Mouse (Mus musculus) lung, postnatal 0 days (tissue): ENCODE data around the gene Mnat1. TPM values are rescaled to one million over a fixed set of nuclear protein-coding genes. Genes with fewer than 3 reads are reported as not detected.
A peak's percentile ranks its signal among the peaks of the same experiment; 100 is the strongest.
"Not testable (repeated sequence)": the region's sequence is repeated elsewhere in the genome, so short reads cannot be mapped to it uniquely, and the experiment has no call there.

Source experiments
- ATAC-seq: fragments of 200-750 bp; cut with Nextera tagmentation; 2 replicates; pipeline ENCODE4 v1.8.0; 2017; ENCODE audit warnings: moderate library complexity
- DNase-seq: peaks from one replicate; pipeline ENCODE4 v3.0.0-alpha.2; 2016; ENCODE audit warnings: low spot score
- H3K27ac ChIP-seq: fragments of 300-500 bp; sonication (generic); 2 replicates; pipeline ENCODE4 v1.5.1; 2014; ENCODE audit warnings: antibody characterized with exemption, mild to moderate bottlenecking, low read length, mixed read lengths
- H3K27me3 ChIP-seq: fragments of 300-500 bp; sonication (generic); replicated peaks from 2 replicates; pipeline ENCODE4 v1.6.1; 2014; ENCODE audit warnings: low read length, mixed read lengths; ENCODE audit not compliant: insufficient read depth
- H3K36me3 ChIP-seq: fragments of 300-500 bp; sonication (generic); 2 replicates; pipeline ENCODE4 v1.6.1; 2014; ENCODE audit warnings: low read length, mixed read lengths; ENCODE audit not compliant: insufficient read depth
- H3K4me1 ChIP-seq: fragments of 300-500 bp; sonication (generic); 2 replicates; pipeline ENCODE4 v1.6.1; 2014; ENCODE audit warnings: antibody characterized with exemption, low read depth, low read length, mixed read lengths; ENCODE audit not compliant: insufficient read depth
- H3K4me2 ChIP-seq: fragments of 300-500 bp; sonication (generic); replicated peaks from 2 replicates; pipeline ENCODE4 v1.6.1; 2014; ENCODE audit warnings: low read depth, mild to moderate bottlenecking, low read length, moderate library complexity, mixed read lengths
- H3K4me3 ChIP-seq: fragments of 300-500 bp; sonication (generic); 2 replicates; pipeline ENCODE4 v1.5.1; 2014; ENCODE audit warnings: low read depth, low read length
- H3K9ac ChIP-seq: fragments of 300-500 bp; sonication (generic); replicated peaks from 2 replicates; pipeline ENCODE4 v1.6.1; 2014; ENCODE audit warnings: low read depth, mild to moderate bottlenecking
- H3K9me3 ChIP-seq: fragments of 300-500 bp; sonication (generic); 2 replicates; pipeline ENCODE4 v1.6.1; 2016; ENCODE audit warnings: low read length, mixed read lengths
- CTCF ChIP-seq: IDR thresholded peaks from 2 replicates; pipeline ENCODE4 v1.5.1; 2016; ENCODE audit warnings: antibody characterized with exemption, mild to moderate bottlenecking
- EP300 ChIP-seq: IDR thresholded peaks from 2 replicates; pipeline ENCODE4 v1.6.1; 2016; ENCODE audit warnings: antibody characterized with exemption, mild to moderate bottlenecking, control low read depth
- WGBS: fragments of 180-500 bp; shearing (Covaris S2); extraction: QIAGEN DNeasy Blood & Tissue Kit; methylation state at CpG from one replicate; pipeline ENCODE4 v1.1.7; 2014; 5-methylcytosine and 5-hydroxymethylcytosine counted together
- polyA plus RNA-seq: library from polyadenylated mRNA; unstranded; fragments of >200 nt; fragmentation: Nextera tagmentation; extraction: Ambion mirVana; gene quantifications from 2 replicates; pipeline ENCODE4 v1.2.1, GENCODE M21; 2015

The Mnat1 gene
- polyA plus RNA-seq, 1 experiment from 2014 or later = 25.8 TPM

DNA sequence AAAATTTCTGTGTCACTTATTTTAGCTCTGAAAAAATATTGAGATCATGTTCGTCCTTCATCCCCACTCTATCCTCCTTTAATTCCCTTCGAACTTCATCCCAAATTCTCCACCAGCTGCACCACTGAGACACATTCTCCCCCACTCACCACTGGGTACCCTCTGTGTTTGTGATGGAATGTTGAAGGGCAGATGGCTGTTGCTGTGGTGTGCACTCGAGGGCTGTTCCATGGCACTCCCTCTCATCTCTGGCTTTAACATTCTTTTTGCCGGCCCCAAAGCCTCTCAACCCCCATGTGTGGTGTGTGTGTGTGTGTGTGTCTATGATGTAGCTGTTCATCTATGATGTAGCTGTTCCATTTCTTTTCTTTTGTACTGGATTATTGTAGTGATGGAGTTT, 1.7 kb downstream of the Mnat1 start:
- Histone ChIP-seq H3K27me3 (no peaks in the 10 kb centered on the region), H3K27ac (no peak overlapping the region), H3K4me3 (no peak overlapping the region), H3K36me3 (no peaks in the 10 kb centered on the region), H3K4me2 (no peak overlapping the region), H3K9me3 (no peaks in the 10 kb centered on the region), H3K9ac (no peak overlapping the region), H3K4me1 (no peaks in the 10 kb centered on the region)
- ATAC-seq (no peak), DNase-seq (no peak)
- 57% methylated on average over 4 of the region's 4 CpGs for WGBS
- TF ChIP-seq EP300 = no peak
- no peak for TF ChIP-seq CTCF

DNA sequence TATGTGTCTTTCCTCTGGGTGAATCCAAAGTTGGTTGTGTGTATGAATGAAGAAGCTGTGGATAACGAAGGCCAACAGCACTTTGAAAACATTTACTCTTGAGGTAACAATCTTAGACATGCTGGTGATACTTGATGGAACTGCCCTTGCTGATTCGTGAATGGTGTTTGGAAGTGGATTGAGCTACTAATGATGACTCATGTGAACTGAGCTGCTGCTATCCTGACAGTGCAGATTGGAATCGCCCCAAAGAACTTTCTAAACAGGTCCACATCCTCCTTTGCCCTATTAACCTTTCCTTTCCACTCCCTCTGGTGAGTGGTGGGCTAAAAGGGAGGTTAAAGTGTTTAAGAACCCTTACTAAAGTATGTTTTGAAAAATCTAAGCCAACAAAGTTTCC, 17.2 kb downstream of the Mnat1 start:
- 78% methylated on average over 3 of the region's 3 CpGs for WGBS

DNA sequence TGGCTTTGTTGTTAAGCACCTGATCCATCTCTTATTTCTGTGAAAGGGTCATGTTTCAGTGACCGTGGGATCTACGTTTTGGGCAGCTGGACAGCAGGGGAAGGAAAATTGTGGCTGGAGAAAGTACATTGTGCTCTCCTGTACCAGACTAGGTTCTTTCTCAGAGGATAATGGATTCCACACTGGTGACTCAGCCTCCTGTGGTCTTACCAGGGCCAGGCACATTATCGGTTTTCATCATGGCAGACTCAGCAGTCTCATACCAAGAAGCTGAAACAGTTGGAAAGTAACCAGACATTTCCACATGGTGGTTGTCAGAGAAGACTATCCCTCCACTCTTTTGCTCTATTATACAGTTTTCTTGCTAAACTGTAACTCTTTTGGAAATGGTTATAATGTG, 23.7 kb downstream of the Mnat1 start:
- Histone ChIP-seq H3K4me3 (no peak overlapping the region), H3K9ac (no peak overlapping the region), H3K27me3 (no peaks in the 10 kb centered on the region), H3K36me3 (no peaks in the 10 kb centered on the region), H3K4me1 (no peaks in the 10 kb centered on the region), H3K4me2 (no peak overlapping the region), H3K9me3 (no peaks in the 10 kb centered on the region), H3K27ac (no peak overlapping the region)
- ATAC-seq (no peak), DNase-seq (no peak)
- WGBS = 64% methylated on average over 3 of the region's 3 CpGs
- no peak for TF ChIP-seq CTCF
- no peak for TF ChIP-seq EP300

More for the DNA sequence above, 17.2 kb downstream of the Mnat1 start:
- ATAC-seq (no peak), DNase-seq (no peak)
- H3K4me3 ChIP-seq = no peak overlapping the region
- no peak overlapping the region for H3K9ac ChIP-seq
- no peaks in the 10 kb centered on the region for H3K27me3 ChIP-seq
- no peak overlapping the region for H3K27ac ChIP-seq
- H3K36me3 ChIP-seq = no peaks in the 10 kb centered on the region
- TF ChIP-seq EP300 (no peak), CTCF (no peak)
- H3K4me2 ChIP-seq = no peak overlapping the region
- H3K9me3 ChIP-seq = no peaks in the 10 kb centered on the region
- no peaks in the 10 kb centered on the region for H3K4me1 ChIP-seq

GRCm38 (mm10) chr12:73151038-73151437, 27.5 kb downstream of the Mnat1 start:
- H3K27ac ChIP-seq, DNase-seq, H3K4me3 ChIP-seq, H3K9me3 ChIP-seq, H3K36me3 ChIP-seq, H3K27me3 ChIP-seq, H3K9ac ChIP-seq, ATAC-seq, H3K4me2 ChIP-seq, H3K4me1 ChIP-seq: not testable (repeated sequence)
- 91% methylated on average over 5 of the region's 5 CpGs for WGBS

DNA sequence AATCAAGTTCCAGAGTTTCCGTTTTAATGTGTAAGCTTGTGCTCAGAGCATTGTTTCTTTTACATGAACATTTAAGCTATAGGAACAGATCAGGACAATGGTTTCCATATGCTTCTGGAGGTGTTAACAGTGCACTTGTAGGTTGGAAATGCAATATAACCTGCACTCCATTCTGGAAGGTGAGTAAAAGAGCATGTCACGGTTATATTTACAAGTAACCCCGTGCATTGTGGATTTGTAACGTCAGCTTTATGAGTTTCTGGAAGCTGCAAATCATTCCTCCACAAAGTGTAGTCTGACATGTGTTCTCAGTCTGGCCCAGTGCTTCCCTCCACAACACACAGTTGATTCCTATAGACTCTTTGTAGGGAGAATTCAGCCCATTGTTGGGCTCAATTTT, 30.6 kb downstream of the Mnat1 start:
- Histone ChIP-seq H3K9me3 (no peaks in the 10 kb centered on the region), H3K4me3 (no peak overlapping the region), H3K4me1 (no peaks in the 10 kb centered on the region), H3K9ac (no peak overlapping the region), H3K4me2 (no peak overlapping the region), H3K36me3 (no peaks in the 10 kb centered on the region), H3K27me3 (no peaks in the 10 kb centered on the region), H3K27ac (no peak overlapping the region)
- ATAC-seq (no peak), DNase-seq (no peak)
- WGBS = 91% methylated on average over 4 of the region's 4 CpGs
- no peak for TF ChIP-seq EP300
- no peak for TF ChIP-seq CTCF

DNA sequence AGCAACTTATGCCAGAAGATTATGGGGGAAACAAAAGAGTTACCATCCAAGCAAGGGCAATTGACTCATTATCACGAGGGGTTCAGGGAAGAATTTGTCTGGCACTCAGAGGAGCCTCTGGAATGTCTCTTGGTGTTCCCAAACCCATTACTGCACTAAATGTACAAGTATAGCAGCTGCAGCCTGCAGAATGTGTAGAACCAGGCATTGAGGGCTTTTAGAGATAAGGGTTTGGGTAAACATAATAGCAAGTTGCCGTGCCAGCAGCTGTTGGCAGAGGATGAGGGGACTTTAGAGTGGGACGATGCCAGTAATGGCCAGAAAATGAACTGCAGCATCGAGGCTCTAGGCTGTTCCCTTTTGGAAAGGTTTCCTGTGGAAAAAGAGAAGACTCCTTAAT, 36.8 kb downstream of the Mnat1 start:
- Histone ChIP-seq H3K9ac (no peak overlapping the region), H3K36me3 (no peaks in the 10 kb centered on the region), H3K9me3 (no peaks in the 10 kb centered on the region), H3K27ac (no peak overlapping the region), H3K4me1 (peaks cover 5% of the 10 kb centered on the region; the same call in 1 of the 2 replicates), H3K27me3 (no peaks in the 10 kb centered on the region), H3K4me3 (no peak overlapping the region), H3K4me2 (no peak overlapping the region)
- DNase-seq (peak; percentile 76), ATAC-seq (peak; percentile 92)
- TF ChIP-seq EP300 = peak; percentile 89
- TF ChIP-seq CTCF = peak; percentile 53
- WGBS = 12% methylated on average over 4 of the region's 4 CpGs
